Comparison of ENCODE assay signal across 7 mouse cellular contexts in the genomic region with DNA sequence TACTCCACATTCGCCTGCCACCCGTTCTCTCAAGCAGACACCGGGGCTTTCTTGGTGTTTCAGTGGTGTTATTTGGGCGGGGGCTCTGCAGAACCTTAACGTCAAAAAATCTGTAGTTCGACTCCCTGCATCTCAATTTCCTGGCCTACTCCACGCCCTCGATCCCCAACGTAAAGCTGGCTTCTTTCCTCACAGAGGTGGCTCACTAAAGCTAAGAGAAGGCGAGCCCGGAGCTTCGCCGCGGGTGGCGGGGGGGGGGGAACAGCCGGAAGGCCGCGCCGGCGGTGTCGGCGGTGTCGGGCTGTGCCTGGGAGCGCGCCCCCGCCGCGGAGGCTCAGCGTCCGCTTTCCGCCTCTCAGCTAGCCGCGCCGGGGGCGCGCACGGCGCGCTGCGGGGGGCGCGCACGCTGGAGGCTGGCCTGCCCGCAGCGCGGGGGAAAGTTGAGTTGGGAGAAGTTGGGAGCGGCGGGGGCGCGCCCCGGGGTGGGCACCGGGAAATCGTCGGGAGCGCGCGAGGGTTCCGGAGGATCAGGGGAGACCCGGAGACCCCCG. TPM values are rescaled to one million over a fixed set of nuclear protein-coding genes. Genes with fewer than 3 reads are reported as not detected.
DNase-seq lines count a peak whose midpoint lies in the region; ATAC-seq and TF ChIP-seq lines count a peak whose summit lies in the region.

No protein-coding gene starts in this region.

- H3K36me3 ChIP-seq in intestine, postnatal 0 days (ENCODE audit: control insufficient read depth, insufficient read depth), result peaks cover 21% of the 10 kb centered on the region
- peaks cover 24% of the 10 kb centered on the region for H3K36me3 ChIP-seq in limb, embryonic 15.5 days
- H3K36me3 ChIP-seq in midbrain, postnatal 0 days (ENCODE audit: insufficient read depth, low read length), result peaks cover 18% of the 10 kb centered on the region

- peak; percentile 75 to 82 for DNase-seq in adrenal gland, adult 18-20 months (ENCODE audit: low spot score in 2 of 2)
- DNase-seq in embryo, embryonic 10.5 days (ENCODE audit: low spot score), result peak; percentile 91
- DNase-seq in midbrain, postnatal 0 days (ENCODE audit: low spot score), result peak; percentile 87
- peak; percentile 58 to 73 for DNase-seq in spleen, postnatal 14 days (ENCODE audit: low spot score in 2 of 2)

- ATAC-seq in granulocyte monocyte progenitor cell, adult 5-6 weeks (replicated peaks; ENCODE audit: poor library complexity, severe bottlenecking), result peak; percentile 31
- ATAC-seq in intestine, postnatal 0 days, result peak; percentile 40
- ATAC-seq in limb, embryonic 15.5 days (ENCODE audit: insufficient number of reproducible peaks, low FRiP score, low TSS enrichment, low read depth), result 0 out of 2 replicates have a peak, but pooled peaks have one; percentile 6
- ATAC-seq in midbrain, postnatal 0 days (ENCODE audit: low FRiP score), result no peak

- 2% methylated on average over 58 of the region's 60 CpGs for WGBS in intestine, postnatal 0 days
- 2% methylated on average over 50 of the region's 60 CpGs for WGBS in limb, embryonic 15.5 days
- WGBS in midbrain, postnatal 0 days, result under 1% methylated on average over 53 of the region's 60 CpGs

- no peak for TF ChIP-seq CTCF in intestine, postnatal 0 days (IDR thresholded peaks at IDR 0.05; ENCODE audit: low read depth)
- no peak for TF ChIP-seq CTCF in midbrain, postnatal 0 days (IDR thresholded peaks at IDR 0.05)

- H3K27me3 ChIP-seq in intestine, postnatal 0 days (replicated peaks; ENCODE audit: control insufficient read depth, insufficient read depth, low read length), result no peaks in the 10 kb centered on the region
- no peaks in the 10 kb centered on the region for H3K27me3 ChIP-seq in limb, embryonic 15.5 days
- no peaks in the 10 kb centered on the region for H3K27me3 ChIP-seq in midbrain, postnatal 0 days (ENCODE audit: insufficient read depth, low read length)

- H3K9ac ChIP-seq in intestine, postnatal 0 days (ENCODE audit: low read depth, low read length), result peak overlapping the region; percentile 63
- peak overlapping the region; percentile 78 for H3K9ac ChIP-seq in limb, embryonic 15.5 days
- peak overlapping the region; percentile 52 for H3K9ac ChIP-seq in midbrain, postnatal 0 days (replicated peaks; ENCODE audit: low read length, poor library complexity, severe bottlenecking)

- peak overlapping the region; percentile 75 for H3K4me3 ChIP-seq in intestine, postnatal 0 days (ENCODE audit: low read depth, low read length)
- peak overlapping the region; percentile 65 for H3K4me3 ChIP-seq in limb, embryonic 15.5 days
- peak overlapping the region; percentile 59 for H3K4me3 ChIP-seq in midbrain, postnatal 0 days (ENCODE audit: low read depth, low read length)

- H3K9me3 ChIP-seq in intestine, postnatal 0 days (ENCODE audit: control insufficient read depth), result no peaks in the 10 kb centered on the region
- H3K9me3 ChIP-seq in limb, embryonic 15.5 days, result no peaks in the 10 kb centered on the region
- H3K9me3 ChIP-seq in midbrain, postnatal 0 days (ENCODE audit: low read length), result no peaks in the 10 kb centered on the region

- peak overlapping the region; percentile 96 for H3K27ac ChIP-seq in intestine, postnatal 0 days (ENCODE audit: low read depth, low read length)
- H3K27ac ChIP-seq in limb, embryonic 15.5 days, result peak overlapping the region; percentile 94
- peak overlapping the region; percentile 92 for H3K27ac ChIP-seq in midbrain, postnatal 0 days (ENCODE audit: low read depth, low read length)

- peaks cover 10% of the 10 kb centered on the region for H3K4me1 ChIP-seq in intestine, postnatal 0 days (replicated peaks; ENCODE audit: control insufficient read depth, insufficient read depth, low read length)
- peaks cover 57% of the 10 kb centered on the region for H3K4me1 ChIP-seq in limb, embryonic 15.5 days
- peaks cover 16% of the 10 kb centered on the region; the same call in 1 of the 2 replicates for H3K4me1 ChIP-seq in midbrain, postnatal 0 days (ENCODE audit: insufficient read depth, low read length)

- peak overlapping the region; percentile 84 for H3K4me2 ChIP-seq in intestine, postnatal 0 days (replicated peaks; ENCODE audit: low read depth)
- peak overlapping the region; percentile 83 for H3K4me2 ChIP-seq in limb, embryonic 15.5 days
- H3K4me2 ChIP-seq in midbrain, postnatal 0 days (ENCODE audit: low read depth, low read length, poor library complexity, severe bottlenecking), result peak overlapping the region; percentile 94

RNA-seq across cellular contexts. Expression of gene Slc4a2, which starts 1.3 kb away (rescaled TPM):
- 10 to 100 TPM; 49.3 to 62.3 TPM for total RNA-seq in adrenal gland, adult 18-20 months (2021)
- total RNA-seq in granulocyte monocyte progenitor cell, adult 5-6 weeks (2014; fragmentation: Nextera tagmentation), result 20.9 and 28.9 TPM in 2 replicates
- 13.5 and 29.3 TPM in 2 replicates for total RNA-seq in granulocyte monocyte progenitor cell, adult 5-6 weeks (2017)
- 29.9 and 30.1 TPM in 2 replicates for polyA plus RNA-seq in intestine, postnatal 0 days (2015; fragmentation: Nextera tagmentation; extraction: Ambion mirVana)
- polyA plus RNA-seq in limb, embryonic 15.5 days (2015; fragmentation: Nextera tagmentation; extraction: Ambion mirVana), result 36.7 and 40.0 TPM in 2 replicates
- 35.7 and 42.1 TPM in 2 replicates for total RNA-seq in midbrain, postnatal 0 days (2014; rRNA removed)
- 11.5 and 11.8 TPM in 2 replicates for polyA plus RNA-seq in midbrain, postnatal 0 days (2015; fragmentation: Nextera tagmentation; extraction: Ambion mirVana)

RNA-seq across cellular contexts. Expression of gene Cdk5, which starts 1.6 kb away (rescaled TPM):
- total RNA-seq in adrenal gland, adult 18-20 months (2021), result 10 to 100 TPM; 42.4 to 47.5 TPM
- total RNA-seq in granulocyte monocyte progenitor cell, adult 5-6 weeks (2014; fragmentation: Nextera tagmentation), result 24.4 and 36.9 TPM in 2 replicates
- 20.7 and 22.4 TPM in 2 replicates for total RNA-seq in granulocyte monocyte progenitor cell, adult 5-6 weeks (2017)
- 28.4 and 29.9 TPM in 2 replicates for polyA plus RNA-seq in intestine, postnatal 0 days (2015; fragmentation: Nextera tagmentation; extraction: Ambion mirVana)
- 48.6 and 54.9 TPM in 2 replicates for polyA plus RNA-seq in limb, embryonic 15.5 days (2015; fragmentation: Nextera tagmentation; extraction: Ambion mirVana)
- total RNA-seq in midbrain, postnatal 0 days (2014; rRNA removed), result 96.5 and 104 TPM in 2 replicates
- 168 and 182 TPM in 2 replicates for polyA plus RNA-seq in midbrain, postnatal 0 days (2015; fragmentation: Nextera tagmentation; extraction: Ambion mirVana)

RNA-seq across cellular contexts. Expression of gene Asic3, which starts 11.7 kb away (rescaled TPM):
- total RNA-seq in adrenal gland, adult 18-20 months (2021), result under 1 TPM in 1 of 2 experiments, not detected in 1; 0.33 TPM
- not detected in 2 replicates for total RNA-seq in granulocyte monocyte progenitor cell, adult 5-6 weeks (2014; fragmentation: Nextera tagmentation)
- not detected in 2 replicates for total RNA-seq in granulocyte monocyte progenitor cell, adult 5-6 weeks (2017)
- polyA plus RNA-seq in intestine, postnatal 0 days (2015; fragmentation: Nextera tagmentation; extraction: Ambion mirVana), result 0.08 and 0.17 TPM in 2 replicates
- 0.24 and 0.73 TPM in 2 replicates for polyA plus RNA-seq in limb, embryonic 15.5 days (2015; fragmentation: Nextera tagmentation; extraction: Ambion mirVana)
- 0.05 TPM in 1 of 2 replicates, not detected in the other for total RNA-seq in midbrain, postnatal 0 days (2014; rRNA removed)
- polyA plus RNA-seq in midbrain, postnatal 0 days (2015; fragmentation: Nextera tagmentation; extraction: Ambion mirVana), result 0.29 and 0.59 TPM in 2 replicates

RNA-seq across cellular contexts. Expression of gene Fastk, which starts 20.2 kb away (rescaled TPM):
- 100 to 1,000 TPM in 1 of 2 experiments, 10 to 100 TPM in 1; 94.6 to 117 TPM for total RNA-seq in adrenal gland, adult 18-20 months (2021)
- 53.8 and 75.7 TPM in 2 replicates for total RNA-seq in granulocyte monocyte progenitor cell, adult 5-6 weeks (2014; fragmentation: Nextera tagmentation)
- 15.9 and 23.3 TPM in 2 replicates for total RNA-seq in granulocyte monocyte progenitor cell, adult 5-6 weeks (2017)
- 66.8 and 67.0 TPM in 2 replicates for polyA plus RNA-seq in intestine, postnatal 0 days (2015; fragmentation: Nextera tagmentation; extraction: Ambion mirVana)
- polyA plus RNA-seq in limb, embryonic 15.5 days (2015; fragmentation: Nextera tagmentation; extraction: Ambion mirVana), result 108 and 130 TPM in 2 replicates
- total RNA-seq in midbrain, postnatal 0 days (2014; rRNA removed), result 139 and 174 TPM in 2 replicates
- polyA plus RNA-seq in midbrain, postnatal 0 days (2015; fragmentation: Nextera tagmentation; extraction: Ambion mirVana), result 97.9 and 109 TPM in 2 replicates

RNA-seq across cellular contexts. Expression of gene Tmub1, which starts 22.7 kb away (rescaled TPM):
- 10 to 100 TPM; 11.7 to 13.2 TPM for total RNA-seq in adrenal gland, adult 18-20 months (2021)
- total RNA-seq in granulocyte monocyte progenitor cell, adult 5-6 weeks (2014; fragmentation: Nextera tagmentation), result 6.4 and 18.7 TPM in 2 replicates
- total RNA-seq in granulocyte monocyte progenitor cell, adult 5-6 weeks (2017), result 8.8 and 11.1 TPM in 2 replicates
- polyA plus RNA-seq in intestine, postnatal 0 days (2015; fragmentation: Nextera tagmentation; extraction: Ambion mirVana), result 27.5 and 28.8 TPM in 2 replicates
- 21.3 and 23.9 TPM in 2 replicates for polyA plus RNA-seq in limb, embryonic 15.5 days (2015; fragmentation: Nextera tagmentation; extraction: Ambion mirVana)
- 52.1 and 91.5 TPM in 2 replicates for total RNA-seq in midbrain, postnatal 0 days (2014; rRNA removed)
- polyA plus RNA-seq in midbrain, postnatal 0 days (2015; fragmentation: Nextera tagmentation; extraction: Ambion mirVana), result 65.3 and 65.5 TPM in 2 replicates
